Mouse (Mus musculus): ENCODE data around the gene Dgkz. TPM values are rescaled to one million over a fixed set of nuclear protein-coding genes. Genes with fewer than 3 reads are reported as not detected.

Dgkz gene
- polyA plus RNA-seq, 1 experiment from 2014 or later, result 33.6 TPM

DNA sequence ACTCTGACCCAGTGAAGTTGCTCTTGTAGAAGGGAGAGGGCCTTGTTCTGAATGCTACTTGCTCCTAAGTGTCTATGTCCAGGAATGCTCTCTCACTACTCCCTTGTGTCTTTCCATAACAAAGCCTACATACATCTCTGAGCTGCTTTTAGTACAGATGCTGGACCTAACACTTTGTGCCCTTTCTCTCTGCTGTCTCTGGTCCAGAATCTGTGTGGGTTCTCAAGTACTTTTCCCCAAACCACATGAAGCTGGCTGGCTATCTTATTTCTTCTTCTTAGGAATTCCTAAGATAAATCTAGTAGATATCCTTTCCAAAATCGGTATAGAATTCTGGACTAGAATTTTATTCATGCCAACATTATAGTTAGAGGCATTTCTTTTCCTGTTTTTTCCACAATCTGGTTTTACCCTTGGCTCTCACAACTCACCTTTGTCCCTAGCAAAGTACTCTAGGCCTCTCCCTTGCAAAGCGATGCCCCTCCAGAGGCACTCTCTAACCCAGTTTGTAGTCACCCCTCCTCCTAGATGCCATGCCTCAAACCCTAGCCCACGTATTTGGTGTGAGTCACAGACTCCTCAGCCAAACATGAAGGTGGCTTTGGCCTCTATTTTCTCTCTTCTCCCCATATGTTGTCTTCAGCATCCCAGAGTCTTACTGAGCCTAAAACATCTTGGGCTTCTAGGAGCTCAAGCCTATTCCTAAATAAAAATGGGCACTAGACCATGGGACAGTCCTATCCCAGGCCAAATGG, 72.3 kb downstream of the Dgkz start:
- H3K9ac ChIP-seq (replicated peaks; ENCODE audit: low read depth, low read length), result no peak overlapping the region
- no peaks in the 10 kb centered on the region for H3K27me3 ChIP-seq (replicated peaks; ENCODE audit: control insufficient read depth, insufficient read depth, low read length)
- H3K4me1 ChIP-seq (replicated peaks; ENCODE audit: control insufficient read depth, insufficient read depth, low read length), result peaks cover 11% of the 10 kb centered on the region
- H3K36me3 ChIP-seq (ENCODE audit: control insufficient read depth, insufficient read depth), result peaks cover 3% of the 10 kb centered on the region
- H3K27ac ChIP-seq (ENCODE audit: low read length), result no peak overlapping the region
- WGBS, result 89% methylated on average over 3 of the region's 3 CpGs
- no peak overlapping the region for H3K4me3 ChIP-seq (replicated peaks; ENCODE audit: low read length)
- H3K4me2 ChIP-seq (ENCODE audit: low read length), result no peak overlapping the region
- no peaks in the 10 kb centered on the region for H3K9me3 ChIP-seq (ENCODE audit: control insufficient read depth, low read length)
- ATAC-seq, result no peak

DNA sequence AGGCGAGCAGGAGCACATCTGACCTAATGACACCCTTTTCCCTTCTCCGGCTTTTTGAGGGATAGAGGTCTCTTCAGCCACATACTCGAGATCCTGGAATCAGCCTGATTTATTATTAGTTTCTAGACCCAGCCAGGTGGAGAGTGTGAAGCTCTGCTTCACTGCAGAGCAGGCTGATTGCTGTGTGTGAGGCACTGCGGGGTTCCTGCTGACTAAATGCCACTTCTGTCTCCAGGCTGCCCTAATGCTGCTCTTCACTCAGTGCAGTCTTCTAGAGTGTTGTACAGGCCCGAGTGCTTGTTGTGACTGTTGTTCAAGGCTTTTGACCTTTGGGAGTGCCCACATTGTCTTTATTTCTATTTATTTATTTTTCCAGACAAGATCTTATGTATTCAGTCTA, 73.3 kb downstream of the Dgkz start:
- Histone ChIP-seq H3K9me3 (ENCODE audit: control insufficient read depth, low read length) (no peaks in the 10 kb centered on the region), H3K9ac (replicated peaks; ENCODE audit: low read depth, low read length) (no peak overlapping the region), H3K27ac (ENCODE audit: low read length) (no peak overlapping the region), H3K27me3 (replicated peaks; ENCODE audit: control insufficient read depth, insufficient read depth, low read length) (no peaks in the 10 kb centered on the region), H3K4me1 (replicated peaks; ENCODE audit: control insufficient read depth, insufficient read depth, low read length) (peaks cover 11% of the 10 kb centered on the region), H3K4me2 (ENCODE audit: low read length) (no peak overlapping the region), H3K36me3 (ENCODE audit: control insufficient read depth, insufficient read depth) (peaks cover 3% of the 10 kb centered on the region), H3K4me3 (replicated peaks; ENCODE audit: low read length) (no peak overlapping the region)
- ATAC-seq, result no peak
- 81% methylated on average over 5 of the region's 5 CpGs for WGBS

DNA sequence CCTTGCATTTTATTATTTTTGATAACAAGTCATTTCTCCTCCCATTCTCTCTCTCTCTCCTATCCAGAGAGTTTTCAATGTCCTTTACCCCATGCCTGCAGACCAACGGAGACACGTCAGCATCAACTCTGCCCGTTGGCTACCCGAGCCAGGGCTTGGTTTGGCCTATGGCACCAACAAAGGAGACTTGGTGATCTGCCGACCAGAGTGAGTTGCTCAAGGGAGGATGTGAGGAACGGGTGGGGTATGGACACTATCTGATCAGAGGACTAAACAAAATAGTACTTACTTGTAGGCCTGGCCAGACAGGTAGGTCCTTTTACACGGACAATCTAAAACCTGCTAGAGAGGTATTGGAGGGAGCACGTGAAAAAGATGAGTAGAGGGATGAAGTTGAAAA, 75.2 kb downstream of the Dgkz start:
- WGBS, result 93% methylated on average over 8 of the region's 8 CpGs
- H3K4me2 ChIP-seq (ENCODE audit: low read length), result no peak overlapping the region
- H3K4me1 ChIP-seq (replicated peaks; ENCODE audit: control insufficient read depth, insufficient read depth, low read length), result peaks cover 11% of the 10 kb centered on the region
- no peak for ATAC-seq
- H3K27me3 ChIP-seq (replicated peaks; ENCODE audit: control insufficient read depth, insufficient read depth, low read length), result no peaks in the 10 kb centered on the region
- no peak overlapping the region for H3K9ac ChIP-seq (replicated peaks; ENCODE audit: low read depth, low read length)
- no peak overlapping the region for H3K4me3 ChIP-seq (replicated peaks; ENCODE audit: low read length)
- H3K9me3 ChIP-seq (ENCODE audit: control insufficient read depth, low read length), result no peaks in the 10 kb centered on the region
- peaks cover 3% of the 10 kb centered on the region for H3K36me3 ChIP-seq (ENCODE audit: control insufficient read depth, insufficient read depth)
- no peak overlapping the region for H3K27ac ChIP-seq (ENCODE audit: low read length)

GRCm38 (mm10) chr2:91899141-91899540, 76.5 kb downstream of the Dgkz start:
- WGBS, result 93% methylated on average over 3 of the region's 3 CpGs
- Histone ChIP-seq H3K9me3 (ENCODE audit: control insufficient read depth, low read length) (no peaks in the 10 kb centered on the region), H3K4me1 (replicated peaks; ENCODE audit: control insufficient read depth, insufficient read depth, low read length) (no peaks in the 10 kb centered on the region; the same call in 1 of the 2 replicates), H3K4me2 (ENCODE audit: low read length) (no peak overlapping the region), H3K4me3 (replicated peaks; ENCODE audit: low read length) (no peak overlapping the region), H3K9ac (replicated peaks; ENCODE audit: low read depth, low read length) (no peak overlapping the region), H3K36me3 (ENCODE audit: control insufficient read depth, insufficient read depth) (peaks cover 3% of the 10 kb centered on the region), H3K27ac (ENCODE audit: low read length) (no peak overlapping the region), H3K27me3 (replicated peaks; ENCODE audit: control insufficient read depth, insufficient read depth, low read length) (no peaks in the 10 kb centered on the region)
- no peak for ATAC-seq

DNA sequence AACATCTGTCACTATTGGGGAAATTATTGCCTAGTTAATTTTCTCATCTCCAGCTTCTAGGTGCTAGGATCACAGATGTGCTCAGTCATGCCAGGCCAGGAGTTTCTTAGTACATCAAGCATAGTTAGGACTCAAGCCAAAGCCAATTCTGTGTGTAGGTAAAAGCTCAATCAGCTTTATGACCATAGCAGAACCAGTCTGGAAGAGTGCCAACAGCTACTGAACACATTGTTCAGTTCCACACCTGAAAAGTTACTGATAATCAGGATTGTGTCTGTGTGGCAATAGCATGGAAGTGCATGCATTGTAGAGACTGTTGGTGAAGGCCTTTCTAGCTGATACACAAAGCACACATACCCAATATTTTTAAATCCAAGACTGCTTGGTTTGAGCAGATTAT, 77.7 kb downstream of the Dgkz start:
- H3K4me3 ChIP-seq (replicated peaks; ENCODE audit: low read length), result no peak overlapping the region
- H3K9me3 ChIP-seq (ENCODE audit: control insufficient read depth, low read length), result no peaks in the 10 kb centered on the region
- no peak overlapping the region for H3K4me2 ChIP-seq (ENCODE audit: low read length)
- ATAC-seq, result no peak
- H3K9ac ChIP-seq (replicated peaks; ENCODE audit: low read depth, low read length), result no peak overlapping the region
- peaks cover 3% of the 10 kb centered on the region for H3K36me3 ChIP-seq (ENCODE audit: control insufficient read depth, insufficient read depth)
- no peaks in the 10 kb centered on the region for H3K4me1 ChIP-seq (replicated peaks; ENCODE audit: control insufficient read depth, insufficient read depth, low read length)
- no peaks in the 10 kb centered on the region for H3K27me3 ChIP-seq (replicated peaks; ENCODE audit: control insufficient read depth, insufficient read depth, low read length)
- no peak overlapping the region for H3K27ac ChIP-seq (ENCODE audit: low read length)

DNA sequence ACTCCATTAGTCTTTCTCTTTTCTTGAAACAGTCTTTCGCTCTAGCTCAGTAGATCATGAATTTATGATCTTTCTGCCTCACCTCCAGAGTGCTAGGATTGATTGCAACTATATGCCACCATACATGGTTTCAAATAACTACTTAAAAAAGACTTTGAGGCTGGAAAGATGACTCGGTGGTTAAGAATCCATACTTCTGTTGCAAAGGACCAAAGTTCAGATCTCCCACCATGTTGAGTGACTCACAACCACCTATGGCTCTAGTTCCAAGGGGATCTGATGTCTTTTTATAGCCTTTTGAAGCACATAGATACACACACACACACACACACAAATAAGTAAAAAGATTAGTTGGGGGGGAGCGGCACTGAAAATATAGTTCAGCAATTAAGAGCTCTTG, 80.3 kb downstream of the Dgkz start:
- Histone ChIP-seq H3K9me3 (ENCODE audit: control insufficient read depth, low read length) (no peaks in the 10 kb centered on the region), H3K4me1 (replicated peaks; ENCODE audit: control insufficient read depth, insufficient read depth, low read length) (no peaks in the 10 kb centered on the region), H3K9ac (replicated peaks; ENCODE audit: low read depth, low read length) (no peak overlapping the region), H3K27ac (ENCODE audit: low read length) (no peak overlapping the region), H3K36me3 (ENCODE audit: control insufficient read depth, insufficient read depth) (peaks cover 2% of the 10 kb centered on the region), H3K4me2 (ENCODE audit: low read length) (no peak overlapping the region), H3K4me3 (replicated peaks; ENCODE audit: low read length) (no peak overlapping the region), H3K27me3 (replicated peaks; ENCODE audit: control insufficient read depth, insufficient read depth, low read length) (no peaks in the 10 kb centered on the region)
- WGBS, result over 99% methylated on average over 3 of the region's 3 CpGs
- ATAC-seq, result no peak

DNA sequence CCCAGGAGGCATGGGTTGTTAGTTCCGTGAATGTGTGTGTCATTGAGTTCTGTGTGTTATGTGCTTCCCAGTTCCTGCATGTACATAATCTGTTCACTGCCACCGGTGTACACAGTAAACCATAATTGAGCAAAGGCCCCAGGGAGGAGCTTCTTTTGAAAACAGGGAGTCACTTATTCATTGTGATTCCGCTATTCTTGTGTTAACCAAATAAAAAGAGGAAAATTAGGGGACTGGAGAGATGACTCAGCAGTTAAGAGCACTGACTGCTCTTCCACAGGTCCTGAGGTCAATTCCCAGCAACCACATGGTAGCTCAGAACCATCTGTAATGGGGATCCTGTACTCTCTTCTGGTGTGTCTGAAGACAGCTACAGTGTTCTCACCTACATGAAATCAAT, 80.9 kb downstream of the Dgkz start:
- H3K9me3 ChIP-seq (ENCODE audit: control insufficient read depth, low read length), result no peaks in the 10 kb centered on the region
- ATAC-seq, result no peak
- no peak overlapping the region for H3K9ac ChIP-seq (replicated peaks; ENCODE audit: low read depth, low read length)
- 80% methylated on average over 3 of the region's 3 CpGs for WGBS
- no peak overlapping the region for H3K4me2 ChIP-seq (ENCODE audit: low read length)
- H3K4me1 ChIP-seq (replicated peaks; ENCODE audit: control insufficient read depth, insufficient read depth, low read length), result no peaks in the 10 kb centered on the region
- H3K27ac ChIP-seq (ENCODE audit: low read length), result no peak overlapping the region
- H3K4me3 ChIP-seq (replicated peaks; ENCODE audit: low read length), result no peak overlapping the region
- H3K27me3 ChIP-seq (replicated peaks; ENCODE audit: control insufficient read depth, insufficient read depth, low read length), result no peaks in the 10 kb centered on the region
- H3K36me3 ChIP-seq (ENCODE audit: control insufficient read depth, insufficient read depth), result no peaks in the 10 kb centered on the region

DNA sequence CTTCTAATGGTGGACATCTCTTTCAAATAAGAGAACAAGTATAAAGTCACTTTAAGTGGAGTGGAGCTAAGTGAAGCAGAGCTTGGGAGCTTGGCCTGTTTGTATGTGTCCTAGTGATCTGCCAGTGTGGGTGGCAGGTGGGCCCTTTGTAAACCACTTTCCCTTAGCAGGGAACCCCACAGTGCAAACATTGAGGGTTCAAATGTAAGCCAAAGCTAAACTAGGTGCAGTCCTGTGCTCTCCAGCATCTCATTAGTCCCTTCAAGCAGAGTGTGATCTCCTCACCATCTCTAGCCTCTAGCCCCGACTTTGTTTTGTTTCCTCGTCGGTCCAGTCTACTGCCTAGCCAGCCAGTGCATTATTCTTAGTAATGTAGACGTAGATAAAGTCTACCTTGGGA, 91.0 kb downstream of the Dgkz start:
- Histone ChIP-seq H3K36me3 (ENCODE audit: control insufficient read depth, insufficient read depth) (peaks cover 3% of the 10 kb centered on the region; the same call in 1 of the 2 replicates), H3K4me1 (replicated peaks; ENCODE audit: control insufficient read depth, insufficient read depth, low read length) (no peaks in the 10 kb centered on the region), H3K9me3 (ENCODE audit: control insufficient read depth, low read length) (no peaks in the 10 kb centered on the region), H3K27me3 (replicated peaks; ENCODE audit: control insufficient read depth, insufficient read depth, low read length) (no peaks in the 10 kb centered on the region), H3K27ac (ENCODE audit: low read length) (no peak overlapping the region), H3K9ac (replicated peaks; ENCODE audit: low read depth, low read length) (no peak overlapping the region), H3K4me2 (ENCODE audit: low read length) (no peak overlapping the region), H3K4me3 (replicated peaks; ENCODE audit: low read length) (no peak overlapping the region)
- ATAC-seq, result no peak
- 71% methylated on average over 4 of the region's 4 CpGs for WGBS

DNA sequence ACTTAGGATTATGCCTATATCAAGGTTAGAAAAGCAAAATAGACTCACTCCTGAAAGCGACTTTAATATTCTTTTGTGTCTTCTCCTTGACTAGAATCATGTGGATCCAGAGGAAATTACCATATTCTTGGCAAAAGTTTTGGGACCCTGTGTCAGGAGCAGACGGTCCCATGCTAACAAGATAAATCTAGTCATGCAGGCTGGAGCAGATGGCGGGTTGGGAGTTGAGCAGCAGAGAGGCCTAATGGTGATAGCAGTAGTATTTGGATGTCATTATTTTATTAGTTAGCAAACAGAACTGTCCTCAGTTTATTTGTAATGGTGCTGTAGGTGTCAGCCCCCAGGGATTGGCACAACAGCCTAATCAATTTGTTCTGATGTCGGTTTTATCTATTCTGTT, 91.7 kb downstream of the Dgkz start:
- Histone ChIP-seq H3K36me3 (ENCODE audit: control insufficient read depth, insufficient read depth) (peaks cover 3% of the 10 kb centered on the region; the same call in 1 of the 2 replicates), H3K9me3 (ENCODE audit: control insufficient read depth, low read length) (no peaks in the 10 kb centered on the region), H3K4me1 (replicated peaks; ENCODE audit: control insufficient read depth, insufficient read depth, low read length) (no peaks in the 10 kb centered on the region), H3K9ac (replicated peaks; ENCODE audit: low read depth, low read length) (no peak overlapping the region), H3K27me3 (replicated peaks; ENCODE audit: control insufficient read depth, insufficient read depth, low read length) (no peaks in the 10 kb centered on the region), H3K4me3 (replicated peaks; ENCODE audit: low read length) (no peak overlapping the region), H3K4me2 (ENCODE audit: low read length) (no peak overlapping the region), H3K27ac (ENCODE audit: low read length) (no peak overlapping the region)
- ATAC-seq, result 0 out of 2 replicates have a peak, but pooled peaks have one; percentile 38
- WGBS, result 62% methylated on average over 4 of the region's 4 CpGs

Data from forebrain, embryonic 16.5 days (tissue).